Mouse (Mus musculus) heart, adult 2 months (tissue): ENCODE measurements around the gene Zswim4. TPM values are rescaled to one million over a fixed set of nuclear protein-coding genes. Genes with fewer than 3 reads are reported as not detected.
A peak's percentile ranks its signal among the peaks of the same experiment; 100 is the strongest.

Experiments
- DNase-seq, 2 experiments: peaks; one replicate each; pipeline ENCODE4 v3.0.0; 2021
- H3K27ac ChIP-seq: fragments of 200-600 bp; 2 replicates; pipeline ENCODE4 v1.8.1; 2022
- H3K27me3 ChIP-seq: fragments of 200-500 bp; 2 replicates; pipeline ENCODE4 v1.6.1; 2012; ENCODE audit warnings: mild to moderate bottlenecking, low read length, inconsistent platforms, mixed read lengths; ENCODE audit not compliant: control insufficient read depth, insufficient read depth
- H3K36me3 ChIP-seq: fragments of 200-500 bp; 2 replicates; pipeline ENCODE4 v1.6.1; 2012; ENCODE audit warnings: low read length, inconsistent platforms; ENCODE audit not compliant: control insufficient read depth, insufficient read depth
- H3K4me1 ChIP-seq: fragments of 200-500 bp; 2 replicates; pipeline ENCODE4 v1.6.1; 2011; ENCODE audit warnings: low read length; ENCODE audit not compliant: control insufficient read depth, insufficient read depth
- H3K4me3 ChIP-seq: fragments of 200-600 bp; 2 replicates; pipeline ENCODE4 v1.8.1; 2022
- H3K79me2 ChIP-seq: fragments of 200-500 bp; replicated peaks from 2 replicates; pipeline ENCODE4 v1.6.1; 2012; ENCODE audit warnings: mild to moderate bottlenecking, inconsistent platforms, low read length, moderate library complexity, mixed read lengths; ENCODE audit not compliant: control insufficient read depth, insufficient read depth
- H3K9ac ChIP-seq: fragments of 200-500 bp; 2 replicates; pipeline ENCODE4 v1.6.1; 2012; ENCODE audit warnings: low read depth, mild to moderate bottlenecking, control low read depth, inconsistent platforms, low read length, mixed read lengths
- CTCF ChIP-seq: fragments of 200-600 bp; IDR thresholded peaks from 2 replicates; pipeline ENCODE4 v1.8.1; 2022; ENCODE audit warnings: antibody characterized with exemption, mild to moderate bottlenecking, moderate library complexity
- EP300 ChIP-seq: fragments of 200-500 bp; IDR thresholded peaks from 2 replicates; pipeline ENCODE4 v1.6.1; 2011; ENCODE audit warnings: low read depth, low read length, control low read depth; ENCODE audit not compliant: insufficient read depth
- POLR2A ChIP-seq: fragments of 200-500 bp; IDR thresholded peaks from 2 replicates; pipeline ENCODE4 v1.6.1; 2011; ENCODE audit warnings: mild to moderate bottlenecking, low read depth, low read length, control low read depth; ENCODE audit not compliant: insufficient read depth
- WGBS: fragments of 180-500 bp; shearing (Covaris S2); methylation state at CpG from one replicate; pipeline ENCODE4 v1.1.7; 2018; 5-methylcytosine and 5-hydroxymethylcytosine counted together
- intact Hi-C: fragments of 180-260 bp; cut with DNase I; formaldehyde crosslinking; loops from one replicate; pipeline ENCODE4 v1.15.1; 2025
- polyA plus RNA-seq: library from polyadenylated mRNA; depleted of rRNA; stranded (reverse); fragments of >200 nt; gene quantifications from 2 replicates; pipeline ENCODE4 v1.2.3, GENCODE M21; 2012
- total RNA-seq, 2 experiments: library from RNA; stranded (reverse); gene quantifications; 2 replicates each; pipeline ENCODE4 v1.2.3; 2021

Gene Zswim4
- total and polyA plus RNA-seq, 3 experiments, result 6.8 to 10.4 (median 8.2) TPM

GRCm38 (mm10) chr8:84272302-84272701, 35.4 kb upstream of the Zswim4 start:
- H3K27me3 ChIP-seq, result no peaks in the 10 kb centered on the region
- no peak for TF ChIP-seq POLR2A
- no peak for TF ChIP-seq CTCF
- TF ChIP-seq EP300, result no peak
- H3K79me2 ChIP-seq, result no peaks in the 10 kb centered on the region
- H3K36me3 ChIP-seq, result no peaks in the 10 kb centered on the region
- DNase-seq, result no peak
- intact Hi-C loops, result no loop called here
- H3K9ac ChIP-seq, result no peak overlapping the region
- H3K4me1 ChIP-seq, result no peaks in the 10 kb centered on the region
- WGBS, result 67% methylated on average over 4 of the region's 4 CpGs
- no peak overlapping the region for H3K27ac ChIP-seq
- no peak overlapping the region for H3K4me3 ChIP-seq

- Histone ChIP-seq H3K36me3 (no peaks in the 10 kb centered on the region), H3K9ac (peak within 1 kb of the TSS; percentile 73), H3K4me1 (no peaks in the 10 kb centered on the region), H3K27ac (peak within 1 kb of the TSS; percentile 94), H3K27me3 (no peaks in the 10 kb centered on the region), H3K79me2 (no peaks in the 10 kb centered on the region), H3K4me3 (peak within 1 kb of the TSS; percentile 97)
- 1% methylated on average over 44 of the region's 44 CpGs for WGBS
- intact Hi-C loops, result loop anchor here (2.0 kb wide), 1 partner anchor 17 kb away; no protein-coding TSS in a partner anchor
- peak; percentile 97 to 100 for DNase-seq
- TF ChIP-seq POLR2A (peak; percentile 88), EP300 (0 out of 2 replicates have a peak, but pooled peaks have one; percentile 45), CTCF (peak; percentile 13; the same call in 1 of the 2 replicates)
Measured at GRCm38 (mm10) chr8:84269950-84270773, 33.3 kb upstream of the Zswim4 start, which contains the start of gene Ccdc130. Gene Ccdc130, minus strand, starts transcription at chr8:84270380.

GRCm38 (mm10) chr8:84261098-84261497, 24.2 kb upstream of the Zswim4 start:
- Histone ChIP-seq H3K27ac (no peak overlapping the region), H3K4me1 (peaks cover 6% of the 10 kb centered on the region), H3K36me3 (no peaks in the 10 kb centered on the region), H3K79me2 (no peaks in the 10 kb centered on the region), H3K4me3 (no peak overlapping the region), H3K9ac (no peak overlapping the region), H3K27me3 (no peaks in the 10 kb centered on the region)
- 95% methylated on average over 4 of the region's 4 CpGs for WGBS
- no peak for DNase-seq
- intact Hi-C loops, result no loop called here
- no peak for TF ChIP-seq CTCF

- no peaks in the 10 kb centered on the region for H3K36me3 ChIP-seq
- peak within 1 kb of the TSS; percentile 81 for H3K9ac ChIP-seq
- H3K4me3 ChIP-seq, result peak within 1 kb of the TSS; percentile 67
- H3K79me2 ChIP-seq, result no peaks in the 10 kb centered on the region
- peak; percentile 82 to 87 for DNase-seq
- no peaks in the 10 kb centered on the region for H3K27me3 ChIP-seq
- H3K27ac ChIP-seq, result peak within 1 kb of the TSS; percentile 85
- intact Hi-C loops, result loop anchor here (2.0 kb wide), 1 partner anchor 20 kb away; the partner anchor contains the start of gene Zswim4
- under 1% methylated on average over 64 of the region's 64 CpGs for WGBS
- TF ChIP-seq POLR2A (peak; percentile 78), EP300 (peak; percentile 80; the same call in 1 of the 2 replicates), CTCF (no peak)
- peaks cover 8% of the 10 kb centered on the region for H3K4me1 ChIP-seq
Measured at GRCm38 (mm10) chr8:84256822-84257610, 20.2 kb upstream of the Zswim4 start, which contains the start of gene Mri1. Gene Mri1, minus strand, starts transcription at chr8:84257326.

GRCm38 (mm10) chr8:84256458-84256821, 19.6 kb upstream of the Zswim4 start:
- 12% methylated on average over 6 of the region's 6 CpGs for WGBS
- Histone ChIP-seq H3K27me3 (no peaks in the 10 kb centered on the region), H3K4me3 (peak overlapping the region; percentile 67), H3K4me1 (peaks cover 8% of the 10 kb centered on the region), H3K79me2 (no peaks in the 10 kb centered on the region), H3K27ac (peak overlapping the region; percentile 85), H3K9ac (peak overlapping the region; percentile 81), H3K36me3 (no peaks in the 10 kb centered on the region)
- intact Hi-C loops, result loop anchor here (2.0 kb wide), 1 partner anchor 20 kb away; the partner anchor contains the start of gene Zswim4
- no peak for TF ChIP-seq CTCF
- TF ChIP-seq POLR2A, result no peak
- no peak for TF ChIP-seq EP300
- no peak for DNase-seq

GRCm38 (mm10) chr8:84255858-84256257, 19.0 kb upstream of the Zswim4 start:
- Histone ChIP-seq H3K36me3 (no peaks in the 10 kb centered on the region), H3K79me2 (no peaks in the 10 kb centered on the region), H3K27ac (no peak overlapping the region), H3K4me3 (no peak overlapping the region), H3K27me3 (no peaks in the 10 kb centered on the region), H3K9ac (no peak overlapping the region; the same call in 1 of the 2 replicates), H3K4me1 (peaks cover 8% of the 10 kb centered on the region)
- no peak for DNase-seq
- 84% methylated on average over 3 of the region's 3 CpGs for WGBS
- intact Hi-C loops, result loop anchor here (2.0 kb wide), 1 partner anchor 19 kb away; the partner anchor contains the start of gene Zswim4
- TF ChIP-seq EP300 (no peak), CTCF (no peak), POLR2A (no peak)
